Mouse (Mus musculus) neutrophil, adult 59 days (primary cell): ENCODE data around the gene Gm20489. TPM values are rescaled to one million over a fixed set of nuclear protein-coding genes. Genes with fewer than 3 reads are reported as not detected.

Experiments
- total RNA-seq, 2 experiments: library from RNA; stranded (reverse); gene quantifications; 1 replicate in 1 of 2; 2 replicates in 1 of 2; pipeline ENCODE4 v1.2.4; 2023

Gene Gm20489
- total RNA-seq, result not detected

DNA sequence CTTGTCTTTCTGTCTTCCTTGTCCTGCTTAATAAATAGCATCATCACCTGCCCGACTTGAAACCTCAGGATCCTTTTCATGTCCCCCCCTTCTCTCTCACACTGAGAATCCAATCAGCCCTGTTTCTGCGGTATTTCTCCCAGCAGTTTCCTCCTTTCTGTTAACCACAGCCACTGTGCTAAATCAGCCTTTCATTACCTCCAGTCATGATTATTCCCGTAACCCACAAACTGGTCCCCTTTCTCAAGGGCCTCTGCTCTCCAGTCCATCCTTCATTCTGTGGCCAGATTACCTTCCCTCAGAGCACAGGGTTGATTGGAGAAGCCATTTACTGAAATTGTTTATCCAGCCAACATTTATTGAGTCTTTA, at the start of gene Gm20489:
Gene Gm20489 (minus strand): TSS at position 269 of the 370 bp plus-strand sequence.

DNA sequence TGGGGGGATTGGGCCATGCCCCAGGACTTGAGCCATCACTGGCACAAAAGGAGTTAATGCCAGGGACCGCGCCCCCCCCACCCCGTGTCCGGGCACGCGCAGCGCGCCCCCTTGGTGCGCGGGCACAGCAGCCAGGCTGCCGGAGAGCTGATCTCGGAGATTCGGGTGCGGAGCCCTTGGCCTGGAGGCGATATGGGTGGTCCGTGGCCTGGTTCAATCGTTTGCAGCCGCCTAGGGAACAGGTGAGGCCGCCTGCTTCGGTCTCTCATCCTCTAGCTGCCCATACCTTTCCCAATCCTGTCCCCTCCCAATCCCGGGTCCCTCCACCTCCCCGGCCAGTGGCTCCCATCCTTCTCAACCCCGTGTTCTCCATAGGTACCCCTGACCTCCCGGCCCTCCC, 30.2 kb upstream of the Gm20489 start, which contains the start of gene Nlgn3:
Gene Nlgn3 (plus strand): TSS at position 114 of the 400 bp plus-strand sequence.

DNA sequence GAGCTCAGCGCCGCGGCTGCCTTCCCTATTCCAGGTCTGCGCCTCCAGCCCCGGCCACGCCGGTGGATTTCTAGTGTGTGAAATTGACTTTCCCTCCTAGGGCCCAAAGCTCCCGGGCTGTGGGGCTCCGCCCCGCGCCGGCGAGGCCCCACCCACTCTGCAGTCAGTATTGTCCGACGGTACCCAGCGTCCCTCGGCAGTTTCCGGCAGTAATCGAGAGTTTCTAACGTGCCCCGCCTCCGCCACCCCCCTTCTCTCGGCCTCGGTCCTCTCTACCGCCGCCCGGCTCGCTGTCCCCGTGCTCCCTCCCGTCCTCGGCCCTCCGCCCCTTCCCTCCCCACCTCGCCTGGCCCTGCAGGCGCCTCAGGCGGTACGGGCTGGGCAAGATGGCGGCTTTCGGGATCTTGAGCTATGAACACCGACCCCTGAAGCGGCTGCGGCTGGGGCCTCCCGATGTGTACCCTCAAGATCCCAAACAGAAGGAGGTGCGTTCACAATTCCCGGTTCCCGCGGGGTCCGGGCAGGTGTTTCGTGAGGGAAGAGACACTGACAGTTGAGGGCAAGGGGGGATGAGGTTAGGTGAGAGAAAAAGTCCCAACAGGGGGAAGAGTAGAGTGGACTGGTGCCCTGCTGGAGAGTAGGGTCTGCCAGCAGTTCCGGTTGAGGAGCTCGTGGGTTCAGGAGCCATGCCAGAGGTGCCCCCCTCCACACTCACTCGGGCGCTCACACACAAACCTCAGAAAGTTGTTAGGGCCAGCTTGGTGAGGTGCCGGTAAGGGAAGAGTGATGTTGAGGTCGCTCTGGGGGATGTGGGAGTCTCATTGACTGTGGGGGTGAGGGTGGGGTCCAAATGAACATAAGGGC, 5.3 kb upstream of the Gm20489 start, which contains the start of gene Med12:
Gene Med12 (plus strand): TSS at position 156 of the 864 bp plus-strand sequence.

DNA sequence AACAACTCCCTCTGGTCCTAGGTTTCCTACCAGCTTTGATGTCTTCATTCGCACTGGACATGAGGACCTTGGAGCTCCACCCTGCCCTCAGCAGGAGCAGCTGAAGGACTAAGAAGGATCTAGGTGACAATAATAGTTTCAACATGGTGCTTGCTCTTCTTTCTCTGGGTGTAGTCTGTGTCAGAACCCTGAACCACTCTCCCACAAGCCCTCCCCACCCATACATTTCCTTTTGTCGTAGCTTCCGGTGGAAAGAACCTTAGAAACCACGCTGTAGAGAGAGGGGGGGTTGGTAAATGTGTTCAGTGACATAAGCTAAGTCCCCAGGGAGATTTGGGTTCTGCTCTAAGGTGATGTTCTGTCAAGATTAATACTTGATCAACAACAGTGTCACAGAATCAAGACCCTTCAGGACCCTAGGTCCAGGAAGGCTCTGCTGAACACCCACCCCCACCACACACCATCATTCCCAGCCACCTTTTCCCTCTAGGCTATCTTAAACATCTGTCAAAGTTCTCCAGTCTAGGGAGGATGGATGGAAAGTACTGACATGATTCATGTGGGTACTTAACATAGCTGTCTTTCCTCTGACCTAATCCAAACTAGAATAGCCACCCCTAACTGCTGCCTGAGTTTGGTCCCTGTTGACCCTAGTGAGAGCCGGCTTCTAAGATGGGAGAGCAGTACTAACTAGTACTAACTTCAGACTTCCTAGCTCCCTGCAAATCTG, 633 bp downstream of the Gm20489 start, which contains the start of gene Il2rg:
Gene Il2rg (minus strand): TSS at position 231 of the 730 bp plus-strand sequence.

DNA sequence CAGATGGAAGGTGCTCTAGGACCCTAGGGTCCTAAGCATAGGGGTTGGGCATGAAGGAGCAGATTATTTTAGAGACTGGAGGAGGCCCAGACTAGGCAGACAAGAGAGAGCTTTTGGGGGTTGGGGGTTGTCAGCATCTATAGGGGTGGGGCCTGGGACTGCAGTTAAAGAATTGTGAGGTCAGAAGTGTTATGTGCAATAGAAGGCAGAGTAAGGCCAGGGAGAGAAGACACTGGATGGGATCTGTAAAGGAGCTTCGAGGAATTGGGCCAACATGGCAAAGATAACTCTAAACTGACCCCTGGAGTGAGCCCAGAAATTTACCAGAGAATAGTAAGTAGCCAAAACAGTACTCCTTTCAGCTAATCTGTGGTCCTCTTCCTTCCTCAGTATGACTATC, 4.9 kb downstream of the Gm20489 start, which contains the start of gene Gm614:
Gene Gm614 (minus strand): TSS at position 101 of the 400 bp plus-strand sequence.

DNA sequence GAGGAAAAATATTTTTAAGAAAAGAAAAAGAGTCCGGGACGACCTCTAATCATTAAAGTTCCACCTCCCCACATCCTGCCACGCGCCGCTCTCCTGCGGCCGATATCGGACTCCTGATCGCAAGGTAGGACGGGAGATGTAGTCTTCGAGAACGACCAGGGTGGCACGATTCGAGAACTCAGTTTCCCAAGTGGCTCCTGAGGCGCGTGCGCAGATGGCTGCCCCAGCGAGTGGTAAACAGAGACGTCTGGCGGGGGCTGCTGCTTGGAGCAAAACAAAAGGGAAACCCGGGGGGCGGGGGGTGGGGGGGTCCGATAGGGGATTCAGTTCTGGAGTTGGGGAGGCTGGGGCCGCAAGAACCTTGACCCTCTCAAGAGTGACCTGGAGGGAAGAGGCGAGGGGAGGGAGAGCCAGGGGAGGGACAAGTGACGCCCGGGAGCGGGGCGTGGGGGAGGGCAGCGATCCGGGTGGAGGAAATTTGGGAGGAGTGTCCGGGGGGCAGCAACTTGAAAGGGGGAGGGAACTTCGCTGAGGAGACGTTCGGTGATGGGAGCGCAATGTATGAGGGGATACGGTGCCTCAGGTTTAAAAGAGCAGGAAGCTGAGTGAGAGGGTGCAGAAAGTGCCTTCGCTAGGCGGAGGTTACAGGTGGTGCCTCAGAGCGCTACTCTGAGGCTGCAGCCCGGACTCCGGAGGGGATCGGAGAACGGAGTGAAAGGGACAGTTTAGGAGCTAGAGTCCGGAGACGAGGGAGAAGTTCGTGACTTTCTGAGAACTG, 14.7 kb downstream of the Gm20489 start, which contains the start of gene Foxo4:
Gene Foxo4 (plus strand): TSS at position 577 of the 778 bp plus-strand sequence.

DNA sequence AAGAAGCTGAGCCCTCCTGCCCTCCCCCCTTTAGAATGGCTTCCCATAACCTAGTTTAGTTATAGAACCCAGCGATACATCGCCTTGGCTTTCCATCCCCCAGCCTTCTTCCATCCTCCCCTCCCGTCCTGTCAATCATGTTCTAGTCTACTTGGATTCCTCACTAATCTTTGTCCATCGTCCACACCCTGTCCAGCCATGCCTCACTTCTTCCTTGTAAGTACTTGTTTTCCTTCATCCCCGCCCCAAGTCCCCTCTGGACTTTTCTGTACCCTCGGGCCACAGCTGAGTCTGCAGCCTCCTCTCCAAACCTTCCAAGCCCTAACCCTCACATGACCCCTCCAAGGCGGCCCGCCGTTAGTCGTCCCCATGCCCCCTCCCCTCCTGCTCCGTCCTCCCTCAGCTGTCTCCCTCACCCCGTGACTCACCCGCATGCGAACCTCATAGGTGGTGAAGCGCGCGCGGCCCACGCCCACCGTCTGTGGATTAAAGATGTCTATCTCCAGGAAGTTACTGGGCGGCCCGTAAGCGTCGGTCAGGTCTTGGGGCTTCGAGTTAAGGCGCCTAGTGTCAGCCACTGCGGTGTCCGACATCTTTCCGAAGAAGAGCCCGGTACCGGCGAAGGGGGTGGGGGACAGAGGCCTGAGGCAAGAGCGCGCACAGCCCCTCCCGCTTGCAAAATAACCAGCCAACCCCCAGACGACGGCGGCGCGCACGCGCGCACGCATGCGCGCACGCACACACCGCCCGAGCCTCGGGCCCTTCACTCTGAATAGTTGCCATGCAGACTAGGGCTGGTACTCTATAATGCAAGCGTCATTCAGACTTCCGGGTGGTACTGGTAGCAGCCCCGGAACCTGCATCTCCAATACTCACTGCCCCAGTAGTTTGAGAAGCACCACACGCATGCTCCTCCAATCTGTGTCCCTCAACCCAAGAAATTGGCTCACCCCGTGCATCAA, 46.7 kb downstream of the Gm20489 start, which contains the start of gene Snx12:
Gene Snx12 (minus strand): TSS at position 730 of the 962 bp plus-strand sequence.

Other genes starting within 250 kb of the Gm20489 start
- not detected for gene Tex11, start 209.4 kb downstream of the Gm20489 start, total RNA-seq
- not detected for gene Slc7a3, start 183.0 kb downstream of the Gm20489 start, total RNA-seq
- 10 to 100 TPM; 37.6 to 42.3 TPM for gene Snx12, start 46.5 kb downstream of the Gm20489 start, total RNA-seq
- 10 to 100 TPM; 23.9 to 26.7 TPM for gene Foxo4, start 14.5 kb downstream of the Gm20489 start, total RNA-seq
- 1 to 10 TPM; 3.0 to 3.6 TPM for gene Gm614, start 5.0 kb downstream of the Gm20489 start, total RNA-seq
- gene Il2rg, start 768 bp downstream of the Gm20489 start, total RNA-seq, result 10 to 100 TPM; 32.3 to 34.3 TPM
- gene Med12, start 5.0 kb upstream of the Gm20489 start, total RNA-seq, result 10 to 100 TPM; 56.9 to 61.0 TPM
- gene Nlgn3, start 30.1 kb upstream of the Gm20489 start, total RNA-seq, result under 1 TPM in 1 of 2 experiments, not detected in 1; 0.51 TPM
- not detected for gene Gjb1, start 107.4 kb upstream of the Gm20489 start, total RNA-seq
- 10 to 100 TPM; 14.2 to 20.6 TPM for gene Zmym3, start 151.8 kb upstream of the Gm20489 start, total RNA-seq
- 100 to 1,000 TPM; 108 to 168 TPM for gene Nono, start 160.3 kb upstream of the Gm20489 start, total RNA-seq
- gene Itgb1bp2, start 180.1 kb upstream of the Gm20489 start, total RNA-seq, result 1 to 10 TPM; 1.6 TPM